Mouse (Mus musculus): ENCODE results near the gene Smtnl2.
"Not testable (repeated sequence)": the region's sequence is repeated elsewhere in the genome, so short reads cannot be mapped to it uniquely, and the experiment has no call there.

Gene Smtnl2

DNA sequence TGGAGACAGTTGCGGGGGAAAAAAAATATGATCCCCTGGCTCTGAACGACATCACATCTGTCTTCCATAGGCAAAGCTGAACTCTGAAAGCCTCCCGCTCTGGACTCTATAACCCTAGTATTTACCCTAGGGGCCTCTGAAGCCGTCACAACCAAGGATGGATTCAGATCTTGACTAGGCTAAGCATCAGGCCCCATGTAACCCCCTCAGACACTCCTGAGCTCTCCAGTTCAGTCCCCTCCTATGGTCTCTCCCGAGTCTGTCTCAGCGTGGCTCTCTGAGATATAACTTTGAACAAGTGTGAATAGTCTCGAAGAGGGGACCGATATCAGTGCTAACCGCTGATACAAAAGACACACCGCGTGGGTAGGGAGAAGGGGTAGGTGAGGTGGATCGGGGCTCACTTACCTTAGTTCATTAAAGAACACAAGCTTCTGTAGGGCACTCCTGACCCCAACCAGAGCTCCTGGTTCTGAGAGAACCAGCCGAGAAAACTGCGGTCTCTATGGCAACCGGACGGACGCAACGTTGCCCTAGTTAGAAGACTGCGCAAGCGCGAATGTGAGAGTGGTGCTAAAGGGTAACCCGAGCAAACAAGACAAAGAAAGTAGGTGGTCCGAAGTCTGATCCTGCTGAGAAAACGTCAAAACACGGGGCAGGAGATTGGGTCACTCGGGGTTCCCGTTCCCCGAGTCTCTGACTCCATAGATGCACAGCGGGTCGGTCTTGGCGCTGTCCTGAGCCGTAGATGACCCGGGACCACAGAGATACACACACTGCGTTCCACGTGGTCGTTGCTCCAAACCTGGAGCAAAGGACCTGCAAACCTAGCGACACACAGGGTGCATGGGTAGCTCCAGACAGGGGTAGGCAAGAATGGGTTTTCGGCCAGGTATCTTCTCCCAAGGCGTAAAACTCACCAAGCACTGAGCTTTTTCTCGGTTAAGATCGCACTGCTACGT, 49.8 kb downstream of the Smtnl2 start:
- no peak for DNase-seq (ENCODE audit: low spot score)

DNA sequence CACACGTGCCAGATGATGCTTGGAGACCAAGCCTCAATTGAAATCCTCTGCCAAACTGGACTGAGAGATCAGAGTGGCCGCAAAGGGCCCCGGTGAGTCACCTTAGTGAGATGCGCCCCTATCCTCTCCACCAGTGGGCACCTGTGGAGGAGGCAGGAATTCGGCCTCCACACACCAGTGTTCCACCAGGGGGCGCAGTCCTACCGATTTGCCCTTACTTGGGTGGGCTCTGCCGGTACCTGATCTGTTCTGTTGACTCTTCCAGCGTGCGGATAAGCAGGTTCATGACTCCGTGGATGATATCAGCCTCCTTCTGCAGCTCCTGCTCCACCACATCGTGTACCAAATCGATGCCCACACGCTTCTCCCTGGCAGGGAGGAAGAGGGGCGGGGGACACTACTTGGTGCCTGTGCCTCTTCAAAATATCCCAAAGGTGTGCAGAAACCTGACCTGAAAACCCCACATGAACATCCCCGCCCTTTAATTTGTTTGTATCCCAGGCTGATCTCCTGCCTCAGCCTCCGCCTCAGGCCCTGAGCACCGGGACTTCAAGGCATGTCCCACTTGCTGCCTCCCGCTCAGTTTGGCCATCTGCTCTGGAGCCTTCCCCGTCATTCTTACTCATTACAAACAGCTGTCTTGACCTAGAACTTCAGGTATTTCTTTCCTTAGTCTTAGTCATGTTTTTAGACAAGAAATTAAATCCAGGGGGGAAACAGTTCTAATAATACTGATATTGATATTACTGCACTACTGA, 56.4 kb downstream of the Smtnl2 start:
- DNase-seq (ENCODE audit: low spot score) = peak; percentile 13

DNA sequence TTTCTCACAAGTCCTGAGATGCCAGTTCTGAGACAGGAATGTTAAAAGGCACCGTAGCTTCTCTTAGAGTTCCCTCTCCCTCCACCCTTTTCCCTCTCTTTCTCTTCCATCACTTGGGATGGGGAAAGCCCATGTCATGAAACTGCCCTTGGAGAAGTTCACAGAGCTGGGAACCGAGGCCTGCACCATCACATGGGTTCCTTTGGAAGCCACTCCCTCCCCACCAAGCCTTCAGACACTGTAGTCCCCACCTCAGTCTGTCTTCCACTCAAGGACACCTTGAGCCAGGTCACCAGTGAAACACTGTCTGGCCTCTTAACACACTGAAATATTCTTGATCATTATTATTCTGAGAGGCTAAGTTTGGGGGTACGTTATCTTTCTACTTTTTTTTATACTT, 58.3 kb downstream of the Smtnl2 start:
- no peak for DNase-seq (ENCODE audit: low spot score)

DNA sequence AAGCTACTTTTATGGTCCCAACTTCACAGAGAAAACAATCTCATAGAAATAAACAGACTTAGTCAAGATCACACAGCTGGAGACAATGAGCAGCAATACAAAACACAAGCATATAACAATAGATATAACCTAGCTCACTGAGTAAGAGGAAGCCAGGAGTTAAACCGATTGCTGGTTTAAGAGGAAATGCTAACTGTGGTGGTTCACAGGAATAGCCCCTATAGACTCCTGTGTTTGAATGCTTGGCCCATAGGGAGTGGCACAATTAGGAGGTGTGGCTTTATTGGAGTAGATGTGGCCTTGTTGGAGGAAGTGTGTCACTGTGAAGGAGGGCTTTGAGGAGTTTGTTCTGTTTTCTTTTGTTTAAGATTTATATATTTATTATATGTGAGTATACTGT, 59.2 kb downstream of the Smtnl2 start:
- DNase-seq (ENCODE audit: low spot score) = no peak

DNA sequence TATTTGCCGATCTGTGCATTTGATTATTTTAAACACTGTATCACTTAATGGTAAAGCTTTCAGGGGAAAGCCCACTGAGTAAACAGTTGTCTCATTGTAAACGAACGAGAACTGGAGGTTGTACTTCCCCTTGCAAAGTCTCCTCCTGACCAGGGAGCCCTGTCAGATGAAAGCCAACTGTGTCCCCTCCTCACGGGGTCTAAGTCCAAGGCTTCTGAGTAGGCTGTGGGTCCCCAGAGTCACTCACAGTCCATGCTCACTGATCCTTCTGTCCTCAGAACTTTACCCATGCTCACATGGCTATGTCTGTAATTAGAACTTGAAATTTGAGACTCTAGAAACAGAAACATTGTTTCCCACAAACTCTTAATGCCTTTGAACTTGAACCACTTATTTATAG, 61.9 kb downstream of the Smtnl2 start:
- no peak for DNase-seq (ENCODE audit: low spot score)

DNA sequence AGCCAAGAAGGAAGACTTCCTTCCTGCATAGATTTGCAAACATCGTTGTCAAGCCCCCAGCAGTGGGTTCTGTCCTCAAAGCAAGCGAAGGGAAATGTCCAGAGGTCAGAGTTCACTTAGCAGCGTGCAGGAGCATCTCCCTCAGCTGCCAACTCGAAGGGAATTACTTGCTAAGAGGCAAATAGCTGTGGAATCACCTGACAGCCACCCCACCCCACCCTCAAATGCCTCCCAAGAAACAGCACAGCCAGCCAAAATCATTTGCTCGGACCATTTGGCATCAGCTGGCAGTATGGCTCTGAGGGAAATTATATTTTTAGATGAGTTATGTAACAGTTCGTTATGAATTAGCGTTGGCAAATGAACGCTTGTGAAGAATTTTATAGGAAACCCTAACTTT, 62.5 kb downstream of the Smtnl2 start:
- no peak for DNase-seq (ENCODE audit: low spot score)

DNA sequence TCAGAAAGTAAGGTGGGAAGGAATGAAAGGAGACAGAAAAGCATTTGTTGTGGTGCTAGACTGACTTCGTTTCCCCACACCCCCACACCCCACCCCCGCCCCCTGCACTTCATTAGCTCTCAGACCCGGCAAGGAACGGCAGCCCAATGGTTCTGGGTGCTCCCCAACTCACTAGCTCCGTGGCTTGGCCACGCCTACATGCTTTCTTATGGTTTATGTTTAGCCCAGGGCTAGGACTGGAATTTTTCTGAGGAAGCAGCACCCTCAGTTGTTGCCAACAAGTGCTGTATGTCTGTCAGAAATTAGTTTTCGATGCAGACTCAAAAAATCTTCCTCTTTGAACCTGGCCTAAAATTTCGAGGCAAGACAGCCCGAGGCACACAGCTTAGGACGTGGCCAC, 63.0 kb downstream of the Smtnl2 start:
- DNase-seq (ENCODE audit: low spot score) = no peak

DNA sequence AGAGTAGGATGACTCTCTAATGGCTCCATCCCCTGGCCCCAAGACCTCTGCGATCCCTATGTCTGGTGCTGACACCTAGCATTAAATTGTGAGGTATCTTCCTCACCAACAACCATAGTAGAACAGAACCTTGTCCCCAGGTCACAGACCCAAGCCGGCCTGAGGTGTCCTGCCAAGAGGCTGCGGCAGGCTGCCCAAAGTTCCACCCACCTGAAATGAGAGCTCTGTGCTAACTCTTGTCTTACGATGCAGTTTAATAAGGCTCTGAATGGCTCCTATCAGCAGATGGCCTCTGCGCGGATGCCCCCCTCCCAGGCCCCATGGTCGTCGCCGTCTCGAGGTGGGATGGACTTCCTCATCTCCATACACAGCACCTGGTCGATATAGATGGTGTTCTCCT, 67.0 kb downstream of the Smtnl2 start:
- DNase-seq (ENCODE audit: low spot score) = no peak

DNA sequence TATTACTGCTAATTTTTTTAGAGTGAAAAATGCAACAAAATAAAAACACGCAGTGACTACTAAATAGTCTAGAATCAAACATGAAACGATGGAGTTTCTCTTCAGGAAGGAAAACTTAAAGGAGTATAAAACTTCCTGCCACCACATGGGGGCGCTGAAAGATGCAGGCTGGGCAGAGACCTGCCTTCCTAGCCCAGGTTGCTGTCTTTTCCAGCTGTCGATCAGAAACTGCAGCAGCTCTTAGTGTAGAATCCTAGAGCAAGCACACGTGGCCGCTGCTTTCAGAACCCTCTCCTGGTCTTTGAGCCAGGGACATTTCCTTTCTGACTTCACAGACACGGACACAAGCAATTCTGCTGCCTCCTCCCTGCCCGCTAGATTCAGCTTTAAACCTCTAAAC, 67.6 kb downstream of the Smtnl2 start:
- peak; percentile 24 for DNase-seq (ENCODE audit: low spot score)

DNA sequence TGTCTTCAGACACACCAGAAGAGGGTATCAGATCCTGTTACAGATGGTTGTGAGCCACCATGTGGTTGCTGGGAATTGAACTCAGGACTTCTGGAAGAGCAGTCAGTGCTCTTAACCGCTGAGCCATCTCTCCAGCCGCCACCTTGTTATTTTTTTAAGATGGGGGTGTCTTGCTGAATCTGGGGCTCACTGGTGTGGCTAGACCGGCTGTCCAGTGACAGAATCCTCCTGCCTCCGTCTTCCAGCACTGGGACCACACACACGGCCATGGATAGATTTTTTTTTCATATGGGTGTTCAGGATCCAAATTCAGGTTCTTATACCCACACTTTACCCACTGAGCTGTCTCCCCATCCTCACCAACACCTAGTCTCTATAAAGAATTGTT, 68.3 kb downstream of the Smtnl2 start:
- DNase-seq (ENCODE audit: low spot score) = not testable (repeated sequence)

DNA sequence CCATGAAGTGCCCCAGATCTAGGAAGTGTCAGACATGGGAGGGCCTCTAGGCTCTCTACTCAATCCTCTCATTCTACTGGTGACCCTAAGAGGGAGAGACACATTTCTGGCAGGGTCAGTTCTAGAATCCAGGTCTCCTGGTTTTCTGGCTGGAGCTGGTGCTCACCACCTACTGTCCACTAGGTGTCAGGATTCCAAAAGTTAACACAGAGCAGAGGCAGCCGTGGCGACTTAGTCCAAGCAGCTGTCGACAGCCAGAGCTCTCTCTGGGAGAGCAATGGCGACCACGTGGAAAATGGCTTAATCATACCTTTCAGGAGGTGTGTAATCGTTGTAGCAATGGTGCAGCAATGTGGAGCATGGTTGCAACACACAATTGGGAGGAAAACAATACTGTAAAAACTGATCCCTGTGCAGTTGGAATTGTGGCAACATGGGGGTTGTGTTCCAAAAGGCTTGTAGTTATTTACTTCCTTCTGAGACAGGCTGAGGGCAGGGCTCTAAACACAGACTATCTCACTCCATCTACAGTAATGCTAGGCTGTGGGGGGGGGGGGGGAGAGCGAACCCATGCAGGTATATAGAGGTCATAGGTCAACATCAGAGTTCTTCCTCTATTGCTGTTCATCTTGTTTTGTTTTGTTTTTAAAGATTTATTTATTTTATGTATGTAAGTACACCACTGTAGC, 68.8 kb downstream of the Smtnl2 start:
- peak; percentile 82 for DNase-seq (ENCODE audit: low spot score)

DNA sequence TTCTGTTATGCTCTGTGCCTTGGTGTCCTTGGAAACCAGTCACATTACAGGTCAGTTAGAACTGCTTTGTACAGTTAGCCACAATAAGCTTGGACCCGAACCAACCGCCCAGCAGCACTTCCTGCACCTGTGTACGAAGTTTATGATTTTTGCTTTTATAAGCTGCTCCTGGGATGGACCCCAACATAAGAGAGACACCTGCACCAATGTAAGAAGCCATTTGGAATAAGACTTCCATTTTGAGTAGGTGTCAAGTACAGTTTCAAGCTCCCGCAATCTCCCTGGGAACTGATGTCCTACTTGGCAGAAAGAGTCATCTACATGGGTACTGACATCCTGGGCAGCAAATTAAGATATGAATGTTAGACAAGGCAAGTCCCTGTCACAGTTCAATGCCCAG, 71.8 kb downstream of the Smtnl2 start:
- no peak for DNase-seq (ENCODE audit: low spot score)

All from adipocyte (in vitro differentiated cells).